Mouse (Mus musculus) erythroblast, embryonic 14.5 days (primary cell): ENCODE measurements around the gene 4930415O20Rik.

Experiments used
- GATA1 ChIP-seq: IDR thresholded peaks from 2 replicates; pipeline ENCODE4 v1.6.1; 2012; ENCODE audit warnings: low read length, inconsistent platforms, mixed read lengths
- TAL1 ChIP-seq: IDR thresholded peaks from 3 replicates; pipeline ENCODE4 v1.6.1; 2012; ENCODE audit warnings: low read length, inconsistent platforms, mixed read lengths

DNA sequence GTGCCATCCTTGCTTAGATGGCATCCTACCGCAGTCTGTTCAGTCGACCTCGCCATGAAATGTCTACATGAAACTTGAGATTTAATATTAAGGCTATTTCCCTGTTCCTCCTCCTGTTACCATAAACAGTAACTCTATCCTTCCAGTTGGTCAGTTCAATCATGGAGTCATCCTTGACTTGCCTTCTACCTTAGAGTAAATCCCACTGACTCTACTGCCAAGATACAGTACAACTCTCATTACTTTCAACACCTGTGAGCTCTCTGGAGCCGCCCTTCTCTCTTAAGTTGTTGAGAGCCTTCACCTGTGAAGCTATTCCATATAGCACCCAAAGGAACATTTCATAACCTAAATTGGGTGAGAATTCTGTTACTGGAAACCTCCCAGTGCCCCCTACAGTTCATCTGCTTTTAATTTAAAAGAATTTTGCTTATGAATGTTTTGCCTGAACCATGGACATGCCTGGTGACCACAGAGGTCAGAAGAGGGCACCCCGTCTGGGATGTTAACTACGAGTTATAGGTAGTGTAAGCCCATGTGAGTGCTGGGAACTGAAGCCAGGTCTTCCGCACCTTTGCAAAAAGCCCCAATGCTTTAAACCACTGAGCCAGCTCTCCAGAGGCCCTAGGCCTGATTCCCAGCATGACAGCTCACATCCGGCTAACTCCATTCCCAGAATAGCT is 33.8 kb upstream of the 4930415O20Rik start:
- TF ChIP-seq GATA1 (no peak), TAL1 (no peak)
